Mouse (Mus musculus) MEL (cell line): ENCODE results near the gene Galnt14. TPM values are rescaled to one million over a fixed set of nuclear protein-coding genes. Genes with fewer than 3 reads are reported as not detected.

Experiments
- DNase-seq: peaks from one replicate; pipeline ENCODE4 v3.0.0; 2011; ENCODE audit warnings: low read depth, low spot score
- H3K27ac ChIP-seq: 2 replicates; pipeline ENCODE4 v1.5.1; 2012; ENCODE audit warnings: low read depth, mild to moderate bottlenecking, control low read depth, low read length, moderate library complexity; ENCODE audit not compliant: control insufficient read depth
- H3K27me3 ChIP-seq, 2 experiments: fragments of 150-350 bp in 1 of 2; sonication (generic) in 1 of 2; 2 replicates each; pipeline ENCODE4 v1.6.1; 2012; ENCODE audit warnings: low read length in 2 of 2, mild to moderate bottlenecking in 2 of 2, improper control_type of control experiment in 1 of 2, moderate library complexity in 1 of 2; ENCODE audit not compliant: insufficient read depth in 2 of 2, control insufficient read depth in 1 of 2
- H3K36me3 ChIP-seq, 2 experiments: 2 replicates each; pipeline ENCODE4 v1.6.1; 2012 to 2014; ENCODE audit warnings: low read length in 2 of 2, improper control_type of control experiment in 1 of 2, inconsistent platforms in 1 of 2, mild to moderate bottlenecking in 1 of 2; ENCODE audit not compliant: insufficient read depth in 2 of 2, control insufficient read depth in 1 of 2
- H3K4me1 ChIP-seq, 2 experiments: fragments of 150-350 bp in 1 of 2; sonication (generic) in 1 of 2; 2 replicates each; pipeline ENCODE4 v1.6.1; 2012; ENCODE audit warnings: low read length in 2 of 2, improper control_type of control experiment in 1 of 2, mild to moderate bottlenecking in 1 of 2; ENCODE audit not compliant: insufficient read depth in 2 of 2, control insufficient read depth in 1 of 2
- H3K4me3 ChIP-seq, 2 experiments: fragments of 150-350 bp in 1 of 2; sonication (generic) in 1 of 2; 2 replicates each; pipeline ENCODE4 v1.5.1; 2012; ENCODE audit warnings: low read depth in 2 of 2, low read length in 2 of 2, mild to moderate bottlenecking in 2 of 2, moderate library complexity in 2 of 2, control low read depth in 1 of 2, improper control_type of control experiment in 1 of 2; ENCODE audit not compliant: control insufficient read depth in 1 of 2, insufficient read depth in 1 of 2
- H3K79me2 ChIP-seq: 2 replicates; pipeline ENCODE4 v1.6.1; 2012; ENCODE audit warnings: mild to moderate bottlenecking, low read length, moderate library complexity; ENCODE audit not compliant: control insufficient read depth, poor library complexity, insufficient read depth
- H3K9ac ChIP-seq: 2 replicates; pipeline ENCODE4 v1.6.1; 2012; ENCODE audit warnings: low read depth, mild to moderate bottlenecking, control low read depth, low read length, moderate library complexity; ENCODE audit not compliant: control insufficient read depth, poor library complexity, severe bottlenecking
- H3K9me3 ChIP-seq: fragments of 150-350 bp; sonication (generic); replicated peaks from 2 replicates; pipeline ENCODE4 v1.6.1; 2012; ENCODE audit warnings: mild to moderate bottlenecking, low read length, improper control_type of control experiment, moderate library complexity; ENCODE audit not compliant: insufficient read depth
- BHLHE40 ChIP-seq: IDR thresholded peaks from 2 replicates; pipeline ENCODE4 v1.6.1; 2012; ENCODE audit warnings: low read depth, mild to moderate bottlenecking, inconsistent platforms, low read length, improper control_type of control experiment, borderline replicate concordance
- CHD1 ChIP-seq: IDR thresholded peaks from 2 replicates; pipeline ENCODE4 v1.6.1; 2012; ENCODE audit warnings: low read depth, mild to moderate bottlenecking, inconsistent platforms, low read length, improper control_type of control experiment
- CHD2 ChIP-seq: IDR thresholded peaks from 2 replicates; pipeline ENCODE4 v1.6.1; 2011; ENCODE audit warnings: low read length, improper control_type of control experiment
- E2F4 ChIP-seq: IDR thresholded peaks from 2 replicates; pipeline ENCODE4 v1.6.1; 2011; ENCODE audit warnings: low read depth, low read length, improper control_type of control experiment, borderline replicate concordance
- ELF1 ChIP-seq: IDR thresholded peaks from 2 replicates; pipeline ENCODE4 v1.6.1; 2014; ENCODE audit warnings: low read depth, mild to moderate bottlenecking, inconsistent platforms, low read length, improper control_type of control experiment, moderate library complexity
- EP300 ChIP-seq, 2 experiments: IDR thresholded peaks; 2 replicates each; pipeline ENCODE4 v1.6.1; 2011; ENCODE audit warnings: improper control_type of control experiment in 2 of 2, low read length in 2 of 2, low read depth in 1 of 2, mild to moderate bottlenecking in 1 of 2
- ETS1 ChIP-seq: IDR thresholded peaks from 2 replicates; pipeline ENCODE4 v1.6.1; 2012; ENCODE audit warnings: low read depth, mild to moderate bottlenecking, inconsistent platforms, low read length, improper control_type of control experiment, moderate library complexity
- GABPA ChIP-seq: IDR thresholded peaks from 2 replicates; pipeline ENCODE4 v1.6.1; 2012; ENCODE audit warnings: low read depth, mild to moderate bottlenecking, inconsistent platforms, low read length, improper control_type of control experiment, moderate library complexity
- HCFC1 ChIP-seq: IDR thresholded peaks from 2 replicates; pipeline ENCODE4 v1.6.1; 2012; ENCODE audit warnings: low read depth, mild to moderate bottlenecking, inconsistent platforms, low read length, improper control_type of control experiment, moderate library complexity
- JUND ChIP-seq: IDR thresholded peaks from 2 replicates; pipeline ENCODE4 v1.6.1; 2011; ENCODE audit warnings: low read depth, mild to moderate bottlenecking, improper control_type of control experiment, low read length
- MYC ChIP-seq: IDR thresholded peaks from 2 replicates; pipeline ENCODE4 v1.6.1; 2011; ENCODE audit warnings: low read depth, mild to moderate bottlenecking, low read length, improper control_type of control experiment, moderate library complexity
- NRF1 ChIP-seq: IDR thresholded peaks from 2 replicates; pipeline ENCODE4 v1.6.1; 2014; ENCODE audit warnings: low read depth, mild to moderate bottlenecking, inconsistent platforms, low read length, improper control_type of control experiment, moderate library complexity; ENCODE audit not compliant: poor library complexity, insufficient read depth, severe bottlenecking
- POLR2A ChIP-seq, 2 experiments: IDR thresholded peaks; 2 replicates each; pipeline ENCODE4 v1.6.1; 2011 to 2012; ENCODE audit warnings: low read length in 2 of 2, mild to moderate bottlenecking in 2 of 2, control low read depth in 1 of 2, improper control_type of control experiment in 1 of 2, low read depth in 1 of 2, moderate library complexity in 1 of 2; ENCODE audit not compliant: control insufficient read depth in 1 of 2, insufficient read depth in 1 of 2, poor library complexity in 1 of 2
- POLR2AphosphoS5 ChIP-seq: IDR thresholded peaks from 2 replicates; pipeline ENCODE4 v1.6.1; 2012; ENCODE audit warnings: low read depth, borderline replicate concordance, mild to moderate bottlenecking, inconsistent platforms, low read length, moderate library complexity, mixed read lengths
- SMC3 ChIP-seq: IDR thresholded peaks from 2 replicates; pipeline ENCODE4 v1.6.1; 2011; ENCODE audit warnings: low read depth, low read length, improper control_type of control experiment
- TAL1 ChIP-seq: IDR thresholded peaks from 2 replicates; pipeline ENCODE4 v1.6.1; 2012; ENCODE audit warnings: mild to moderate bottlenecking, inconsistent platforms, low read length, moderate library complexity, mixed read lengths
- UBTF ChIP-seq: IDR thresholded peaks from 2 replicates; pipeline ENCODE4 v1.6.1; 2012; ENCODE audit warnings: low read depth, mild to moderate bottlenecking, inconsistent platforms, low read length, improper control_type of control experiment, moderate library complexity, borderline replicate concordance; ENCODE audit not compliant: insufficient read depth
- USF1 ChIP-seq: IDR thresholded peaks from 2 replicates; pipeline ENCODE4 v1.6.1; 2014; ENCODE audit warnings: low read depth, mild to moderate bottlenecking, inconsistent platforms, low read length, improper control_type of control experiment, moderate library complexity
- ZMIZ1 ChIP-seq: IDR thresholded peaks from 2 replicates; pipeline ENCODE4 v1.6.1; 2012; ENCODE audit warnings: low read depth, mild to moderate bottlenecking, inconsistent platforms, low read length, improper control_type of control experiment, moderate library complexity
- polyA plus RNA-seq, 2 experiments: library from polyadenylated mRNA; stranded (reverse) in 1 of 2; unstranded in 1 of 2; fragments of >175 nt in 1 of 2; fragments of >200 nt in 1 of 2; gene quantifications; 2 replicates each; pipeline versions ENCODE4 v1.2.1 to v1.2.4; 2012; ENCODE audit warnings: low replicate concordance in 2 of 2, low read depth in 1 of 2; ENCODE audit not compliant: insufficient read length in 2 of 2, insufficient read depth in 1 of 2, missing spikeins in 1 of 2
- total RNA-seq: library from RNA; depleted of rRNA; stranded (reverse); fragments of 300-350 nt; gene quantifications from 2 replicates; pipeline ENCODE4 v1.2.3, GENCODE M21; 2012; rRNA removed

Galnt14 gene
- total RNA-seq (not detected in 2 replicates), polyA plus RNA-seq (not detected)

DNA sequence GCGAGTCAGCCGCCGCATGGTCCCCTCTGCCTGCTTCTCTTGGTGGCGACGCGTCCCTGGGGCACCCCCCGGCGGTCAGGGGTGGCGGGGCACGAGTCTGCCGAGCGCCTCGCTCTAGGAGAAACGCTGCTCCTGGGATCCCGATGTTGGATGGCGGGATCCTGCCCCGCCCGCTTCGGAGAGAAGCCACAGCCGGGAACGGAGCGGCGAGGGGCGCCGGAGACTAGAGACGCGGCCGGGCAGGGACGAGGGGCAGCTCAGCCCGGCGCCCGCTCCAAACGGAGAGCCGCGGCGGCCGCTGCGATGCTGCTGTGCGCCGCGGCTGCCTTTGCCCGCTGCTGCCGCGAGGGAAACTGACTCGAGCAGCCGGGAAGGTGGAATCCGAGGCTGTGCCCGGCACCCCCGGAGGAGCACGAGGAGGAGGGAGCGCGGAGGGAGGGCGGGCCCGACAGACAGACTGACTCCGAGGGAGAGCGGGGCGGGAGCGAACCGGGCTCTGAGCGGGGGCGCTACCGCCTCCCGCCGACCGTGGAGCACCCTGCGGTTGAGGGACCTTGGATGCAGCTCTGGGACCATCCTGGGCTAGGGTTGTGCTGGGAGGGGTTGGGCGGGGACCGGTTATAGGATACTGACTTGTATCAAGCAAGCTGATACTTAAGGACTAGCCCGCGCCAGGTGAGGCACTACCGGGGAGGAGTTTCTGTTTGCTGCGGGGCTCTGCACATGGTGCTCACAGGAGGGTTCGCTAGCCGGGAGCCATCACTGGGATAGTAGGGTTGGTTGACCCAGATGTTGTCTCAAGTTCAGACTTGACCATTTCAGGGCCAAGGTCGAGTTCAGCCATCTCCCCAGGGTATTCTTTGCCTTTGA, at the start of gene Galnt14:
Gene Galnt14, minus strand, starts transcription at position 412 of the 870 bp plus-strand sequence.
- no peak for DNase-seq
- Histone ChIP-seq H3K27me3 (no peaks in the 10 kb centered on the region), H3K9me3 (no peaks in the 10 kb centered on the region), H3K27ac (no peak within 1 kb of the TSS)
- no peak for TF ChIP-seq POLR2AphosphoS5
- no peak for TF ChIP-seq E2F4
- no peak for TF ChIP-seq CHD1
- TF ChIP-seq ELF1 = no peak
- no peak for TF ChIP-seq ETS1
- no peak for TF ChIP-seq TAL1
- TF ChIP-seq BHLHE40 = no peak
- TF ChIP-seq JUND = no peak
- TF ChIP-seq EP300 (IDR thresholded peaks at IDR 0.05; ENCODE audit: low read depth in 1 of 2, low read length in 2 of 2) = no peak
- no peak for TF ChIP-seq USF1
- TF ChIP-seq MYC = no peak
- TF ChIP-seq SMC3 = no peak
- no peak for TF ChIP-seq NRF1
- TF ChIP-seq HCFC1 = no peak
- no peak for TF ChIP-seq ZMIZ1
- no peak for TF ChIP-seq CHD2
- TF ChIP-seq POLR2A (IDR thresholded peaks at IDR 0.05; ENCODE audit: control insufficient read depth in 1 of 2, insufficient read depth in 1 of 2, low read depth in 1 of 2, low read length in 2 of 2, poor library complexity in 1 of 2) = no peak
- TF ChIP-seq UBTF = no peak
- no peak for TF ChIP-seq GABPA
- TF ChIP-seq, all 39 proteins: peak for 0
- Histone ChIP-seq H3K79me2 (no peaks in the 10 kb centered on the region), H3K4me1 (no peaks in the 10 kb centered on the region), H3K36me3 (no peaks in the 10 kb centered on the region), H3K4me3 (no peak within 1 kb of the TSS), H3K9ac (no peak within 1 kb of the TSS)
